Mouse (Mus musculus) heart, postnatal 14 days (tissue): ENCODE data around the gene Mpdu1. TPM values are rescaled to one million over a fixed set of nuclear protein-coding genes. Genes with fewer than 3 reads are reported as not detected.

Source experiments
- DNase-seq, 2 experiments: peaks; one replicate each; pipeline ENCODE4 v3.0.0; 2021 to 2022
- intact Hi-C: fragments of 180-260 bp; cut with DNase I; formaldehyde crosslinking; loops from one replicate; pipeline ENCODE4 v1.15.1; 2025
- total RNA-seq, 2 experiments: library from RNA; stranded (reverse); gene quantifications; 2 replicates each; pipeline ENCODE4 v1.2.3; 2021

The Mpdu1 gene
- total RNA-seq, 2 experiments from 2014 or later, result 20.9 to 21.6 TPM

DNA sequence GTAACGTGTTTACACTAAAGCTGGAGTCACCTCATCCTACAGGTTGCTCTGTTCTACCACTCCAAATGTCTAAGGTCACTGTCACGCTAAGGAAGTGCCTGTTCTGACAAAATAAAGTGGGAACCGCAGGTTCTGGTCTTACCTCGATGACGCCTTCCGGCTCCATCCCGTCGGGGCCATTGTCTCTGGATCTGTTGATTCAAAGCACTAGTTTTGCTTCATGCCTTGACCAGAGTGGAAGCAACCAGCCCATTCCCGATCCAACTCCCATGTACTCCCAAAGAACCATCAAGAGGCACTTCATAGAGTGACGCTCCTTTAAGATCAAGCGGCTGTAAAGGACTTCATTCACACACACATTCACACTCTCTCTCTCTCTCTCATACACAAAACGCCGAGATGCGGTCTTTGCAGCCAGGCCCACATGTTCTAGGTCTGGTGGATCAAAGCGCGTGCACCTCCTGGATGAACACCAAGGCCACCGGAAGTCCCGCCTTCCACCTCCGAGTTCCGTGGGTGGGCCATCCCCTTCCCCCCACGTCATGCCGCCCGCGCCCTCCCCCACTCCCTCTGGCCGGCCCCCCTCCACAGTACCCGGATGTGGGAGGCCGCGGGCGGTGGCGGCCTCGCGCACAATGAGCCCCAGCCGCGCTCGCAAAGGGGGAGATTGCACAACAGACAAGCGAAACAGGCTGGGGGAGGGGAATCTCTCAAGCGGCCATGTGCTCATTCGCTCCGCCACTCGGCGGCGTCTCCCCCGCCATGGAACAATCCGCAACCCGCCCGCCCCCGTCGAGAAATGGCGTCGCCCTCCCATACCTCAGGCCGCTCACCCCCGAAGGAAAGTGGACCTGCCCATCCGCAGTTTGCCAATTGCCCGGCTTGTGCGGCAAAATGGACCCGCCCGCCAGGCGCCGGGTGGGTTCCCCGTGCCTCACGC is 8.6 kb upstream of the Mpdu1 start:
- intact Hi-C loops, result loop anchor here (5.0 kb wide), 1 partner anchor 311 kb away; the partner anchor contains the start of genes Ctdnep1 and Elp5
- peak; percentile 96 to 97 for DNase-seq

DNA sequence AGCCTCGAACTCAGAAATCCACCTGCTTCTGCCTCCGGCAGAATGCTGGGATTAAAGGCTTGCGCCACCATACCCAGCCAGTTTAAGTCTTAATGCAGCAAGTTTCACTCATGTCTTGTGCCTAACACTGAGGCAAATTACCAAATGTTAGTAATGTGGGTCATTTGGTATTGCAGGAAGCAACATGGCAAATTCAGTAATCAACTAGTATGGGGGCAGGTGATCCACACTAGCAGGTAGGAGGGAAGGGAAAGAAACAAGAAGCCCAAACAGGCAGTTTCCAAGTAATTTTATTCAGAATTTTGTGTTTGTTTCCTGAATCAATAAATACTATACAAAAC is 4.2 kb upstream of the Mpdu1 start:
- intact Hi-C loops, result no loop called here

DNA sequence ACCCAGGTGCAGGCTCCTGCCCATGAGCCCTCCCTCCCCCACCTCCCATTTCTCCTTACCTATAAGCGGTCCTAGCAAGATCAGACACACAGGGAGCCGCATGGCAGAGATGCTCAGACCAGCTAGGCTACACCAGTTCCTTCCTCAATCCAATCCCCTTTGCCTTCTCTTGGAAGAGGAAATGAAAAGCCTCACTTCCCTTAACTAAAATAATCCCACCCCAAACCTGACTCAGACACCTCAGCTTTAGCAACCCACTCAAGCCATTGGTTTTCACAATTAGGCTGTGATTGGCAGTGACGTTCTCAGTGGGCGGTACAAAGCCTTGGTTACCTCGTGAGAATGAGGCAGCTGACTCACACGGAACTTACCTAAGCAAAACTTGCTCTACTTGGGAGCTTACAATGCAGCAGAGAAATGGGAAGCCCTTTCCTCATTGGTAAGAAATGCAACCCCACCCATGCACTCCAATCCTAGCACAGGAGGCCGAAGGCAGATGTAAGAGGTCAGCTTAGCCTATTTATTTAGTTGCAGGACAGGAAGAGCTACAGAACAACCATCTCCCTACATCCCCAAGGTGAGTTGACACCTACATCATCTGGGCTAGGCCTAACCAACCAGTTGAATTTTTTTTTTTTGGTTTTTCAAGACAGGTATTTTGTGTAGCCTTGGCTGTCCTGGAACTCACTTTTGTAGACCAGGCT is 3.7 kb upstream of the Mpdu1 start, which contains the start of gene Cd68:
Gene Cd68, minus strand, starts transcription at position 193 of the 704 bp plus-strand sequence.
- intact Hi-C loops, result no loop called here
- DNase-seq, result no peak

More for the DNA sequence above, 4.2 kb upstream of the Mpdu1 start:
- DNase-seq, result no peak

DNA sequence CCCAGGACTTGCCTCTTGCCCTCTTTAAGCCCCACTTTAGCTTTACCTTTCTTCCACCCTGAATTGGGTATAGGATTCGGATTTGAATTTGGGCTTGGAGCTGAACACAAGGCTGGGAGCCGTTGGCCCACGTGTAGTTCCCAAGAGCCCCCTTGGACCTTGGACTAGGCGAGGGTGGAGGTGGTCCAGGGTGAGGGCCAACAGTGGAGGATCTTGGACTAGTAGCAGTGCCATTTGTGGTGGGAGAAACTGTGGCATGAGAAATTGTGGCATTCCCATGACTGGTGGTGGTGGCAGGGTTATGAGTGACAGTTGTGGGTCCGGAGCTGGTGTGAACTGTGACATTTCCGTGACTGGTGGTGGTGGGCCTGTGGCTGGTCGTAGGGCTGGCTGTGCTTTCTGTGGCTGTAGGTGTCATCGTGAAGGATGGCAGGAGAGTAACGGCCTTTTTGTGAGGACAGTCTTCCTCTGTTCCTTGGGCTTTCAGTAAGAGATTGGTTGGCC is 3.1 kb upstream of the Mpdu1 start:
- intact Hi-C loops, result no loop called here
- no peak for DNase-seq

DNA sequence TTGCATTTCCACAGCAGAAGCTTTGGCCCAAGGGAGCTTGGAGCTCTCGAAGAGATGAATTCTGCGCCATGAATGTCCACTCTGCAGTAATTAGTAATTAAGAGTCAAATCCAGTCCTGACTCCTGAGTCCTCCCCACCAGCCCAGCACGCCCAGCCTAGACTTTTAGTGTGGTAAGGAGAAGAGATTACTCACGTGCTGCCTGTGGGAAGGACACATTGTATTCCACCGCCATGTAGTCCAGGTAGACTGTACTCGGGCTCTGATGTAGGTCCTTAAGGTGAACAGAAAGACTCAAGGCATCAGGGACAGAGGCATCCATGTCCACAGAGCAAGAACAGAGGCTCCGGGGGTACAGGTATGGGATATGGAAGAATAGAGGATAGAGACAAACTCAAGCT is 2.4 kb upstream of the Mpdu1 start:
- intact Hi-C loops, result no loop called here
- DNase-seq, result no peak

DNA sequence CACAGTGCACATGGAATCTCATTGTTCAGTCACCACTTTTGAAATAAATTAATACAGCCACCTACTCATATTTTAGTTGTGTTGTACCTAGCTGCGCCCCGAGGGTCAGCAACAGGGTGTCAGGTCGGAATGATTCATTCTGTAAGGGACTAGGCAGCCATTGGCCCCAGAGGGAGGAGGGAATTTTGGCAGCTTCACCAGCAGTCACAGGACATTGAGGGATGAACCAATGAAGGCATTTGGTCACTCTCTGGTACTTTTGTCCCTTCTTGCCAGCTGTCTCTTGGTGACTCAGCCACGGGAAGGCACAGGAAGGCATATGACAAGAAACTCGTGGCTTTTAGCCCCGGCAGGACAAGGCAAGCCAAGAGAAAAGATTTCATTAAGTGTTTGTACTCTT is 1.4 kb upstream of the Mpdu1 start:
- intact Hi-C loops, result no loop called here
- DNase-seq, result no peak

DNA sequence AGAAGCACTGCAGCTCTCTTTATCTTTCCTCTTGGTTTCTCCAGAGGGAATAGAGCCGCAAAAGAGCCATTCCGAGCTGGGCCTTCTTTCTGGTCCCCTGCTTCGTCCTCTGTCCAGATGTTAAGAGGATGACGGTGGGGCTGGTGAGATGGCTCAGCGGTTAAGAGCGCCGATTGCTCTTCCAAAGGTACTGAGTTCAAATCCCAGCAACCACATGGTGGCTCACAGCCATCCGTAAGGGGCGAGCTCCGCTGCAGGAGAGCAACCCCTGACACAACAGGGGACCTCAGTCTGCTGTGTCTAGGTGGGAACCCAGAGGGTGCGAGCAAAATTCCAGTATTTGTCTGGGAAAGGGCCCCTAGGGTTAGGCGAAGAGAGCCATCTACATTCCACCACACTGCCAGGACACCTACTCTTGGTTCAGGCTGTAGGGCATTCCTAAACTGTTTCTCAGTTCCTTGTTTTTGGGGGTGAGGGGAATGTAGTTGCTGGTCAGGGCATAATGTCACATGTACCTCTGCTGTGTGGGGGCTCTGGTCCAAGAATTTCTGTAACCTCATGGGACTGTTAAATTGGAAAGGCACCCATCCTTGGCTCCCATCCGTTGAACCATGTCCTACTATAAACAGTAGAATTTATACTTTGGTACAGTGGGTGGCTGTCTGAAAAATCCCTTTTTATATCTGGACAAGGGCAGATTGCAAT is 677 bp upstream of the Mpdu1 start:
- intact Hi-C loops, result no loop called here
- no peak for DNase-seq

DNA sequence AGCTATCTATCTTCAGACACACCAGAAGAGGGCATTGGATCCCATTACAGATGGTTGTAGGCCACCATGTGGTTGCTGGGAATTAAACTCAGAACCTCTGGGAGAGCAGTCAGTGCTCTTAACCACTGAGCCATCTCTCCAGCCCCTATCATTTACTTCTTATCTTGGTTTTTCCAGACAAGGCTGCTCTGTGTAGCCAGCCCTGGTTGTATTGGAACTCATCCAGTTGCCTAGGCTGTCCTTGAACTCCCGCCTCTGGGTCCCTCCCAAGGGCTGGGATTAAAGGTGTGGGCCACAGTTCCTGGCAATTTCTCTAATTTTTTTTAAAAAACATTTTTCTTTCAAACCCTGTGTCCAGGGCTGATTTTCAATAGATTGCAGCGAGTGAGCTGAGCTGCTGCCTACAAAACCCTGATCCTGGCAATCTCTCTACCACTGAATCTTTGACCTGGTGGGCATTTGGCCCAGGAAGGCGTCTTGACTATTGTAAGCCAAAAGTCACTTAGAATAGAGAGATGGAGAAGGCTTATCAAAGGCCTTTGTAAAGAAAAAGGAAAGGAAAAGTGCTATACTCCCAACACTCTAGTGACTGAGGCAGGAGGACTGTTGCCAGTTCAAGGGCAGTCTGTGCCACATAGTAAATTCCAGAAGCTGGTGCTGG is 1.1 kb downstream of the Mpdu1 start:
- DNase-seq, result no peak
- intact Hi-C loops, result no loop called here

DNA sequence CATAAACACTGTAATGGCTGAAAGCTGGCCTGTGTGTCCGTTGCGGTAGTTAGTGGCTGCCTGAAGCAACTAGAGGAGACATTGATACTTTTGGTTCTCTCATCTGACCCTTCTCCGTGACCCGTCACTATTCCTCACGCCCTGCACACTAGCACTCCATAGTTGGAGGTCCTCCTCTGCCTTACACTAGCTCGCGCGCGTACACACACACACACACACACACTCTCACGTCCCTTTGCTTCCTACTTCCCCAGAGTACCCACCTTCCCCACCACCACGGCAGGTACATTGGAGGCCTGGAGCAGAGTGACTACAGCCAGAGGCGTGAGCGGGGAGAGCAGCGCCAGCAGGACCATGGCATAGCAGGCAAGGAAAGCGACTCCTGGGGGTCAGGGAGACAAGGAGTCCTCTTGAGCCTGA is 5.0 kb downstream of the Mpdu1 start:
- DNase-seq, result no peak
- intact Hi-C loops, result no loop called here

DNA sequence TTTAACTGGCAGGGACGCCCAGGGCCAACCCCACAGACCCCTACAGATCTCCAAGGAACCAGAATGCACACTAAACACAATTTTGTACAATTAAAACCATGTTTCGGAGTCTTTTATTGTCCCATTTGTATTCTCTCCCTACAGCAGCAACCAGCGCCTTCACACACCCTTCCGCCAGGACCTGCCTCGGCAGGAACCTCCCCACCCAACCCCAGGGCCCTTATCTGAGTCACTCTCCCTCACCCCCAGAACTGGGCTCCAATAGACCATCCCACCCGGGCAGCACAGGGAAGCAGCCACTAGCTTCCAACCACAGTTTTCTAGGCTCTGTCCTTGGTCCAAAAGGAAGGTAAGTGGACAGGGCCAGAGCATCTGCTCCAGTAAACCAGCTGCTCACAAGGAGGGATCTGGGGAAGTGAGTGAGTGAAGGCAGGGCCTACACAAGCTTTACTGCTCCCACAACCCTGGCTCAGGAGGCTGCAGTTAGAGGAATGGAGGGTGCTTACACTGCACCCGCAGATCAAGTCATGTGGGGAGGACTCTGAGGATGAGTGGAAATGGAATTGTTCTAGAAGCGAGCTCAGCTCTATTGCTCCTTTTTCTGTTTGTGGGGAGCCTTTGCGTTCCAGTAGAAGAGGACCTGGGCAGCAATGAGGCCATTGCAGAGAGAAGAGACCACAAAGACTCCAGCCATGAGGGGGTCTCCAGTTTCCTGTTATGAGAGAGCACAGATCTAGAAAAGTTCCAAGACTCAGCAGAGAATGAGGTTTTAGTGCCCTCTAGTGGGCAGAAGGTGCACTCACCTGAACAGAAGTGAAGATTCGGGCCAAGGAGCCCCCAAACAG is 5.6 kb downstream of the Mpdu1 start:
- DNase-seq, result peak in 1 of 2 experiments; percentile 56
- intact Hi-C loops, result no loop called here

DNA sequence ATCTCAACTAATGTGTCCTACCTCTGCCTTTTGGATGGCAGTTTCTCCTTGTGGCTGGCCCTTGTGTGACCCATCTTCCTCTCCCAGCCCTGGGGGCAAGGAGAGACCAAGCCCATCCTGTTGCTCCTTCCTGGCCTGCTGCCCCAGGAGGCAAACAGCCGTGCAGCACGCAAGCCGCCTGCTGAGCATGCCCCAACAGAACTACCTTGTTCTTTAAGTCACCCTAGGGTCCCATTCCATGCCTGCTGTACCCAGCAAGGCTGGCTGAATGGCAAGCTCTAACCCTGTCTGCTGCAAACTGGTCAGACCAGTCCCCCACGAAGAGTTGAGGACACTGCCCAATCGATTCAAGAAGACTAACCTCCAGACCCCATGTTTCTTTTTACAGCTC is 6.4 kb downstream of the Mpdu1 start:
- intact Hi-C loops, result no loop called here
- no peak for DNase-seq

DNA sequence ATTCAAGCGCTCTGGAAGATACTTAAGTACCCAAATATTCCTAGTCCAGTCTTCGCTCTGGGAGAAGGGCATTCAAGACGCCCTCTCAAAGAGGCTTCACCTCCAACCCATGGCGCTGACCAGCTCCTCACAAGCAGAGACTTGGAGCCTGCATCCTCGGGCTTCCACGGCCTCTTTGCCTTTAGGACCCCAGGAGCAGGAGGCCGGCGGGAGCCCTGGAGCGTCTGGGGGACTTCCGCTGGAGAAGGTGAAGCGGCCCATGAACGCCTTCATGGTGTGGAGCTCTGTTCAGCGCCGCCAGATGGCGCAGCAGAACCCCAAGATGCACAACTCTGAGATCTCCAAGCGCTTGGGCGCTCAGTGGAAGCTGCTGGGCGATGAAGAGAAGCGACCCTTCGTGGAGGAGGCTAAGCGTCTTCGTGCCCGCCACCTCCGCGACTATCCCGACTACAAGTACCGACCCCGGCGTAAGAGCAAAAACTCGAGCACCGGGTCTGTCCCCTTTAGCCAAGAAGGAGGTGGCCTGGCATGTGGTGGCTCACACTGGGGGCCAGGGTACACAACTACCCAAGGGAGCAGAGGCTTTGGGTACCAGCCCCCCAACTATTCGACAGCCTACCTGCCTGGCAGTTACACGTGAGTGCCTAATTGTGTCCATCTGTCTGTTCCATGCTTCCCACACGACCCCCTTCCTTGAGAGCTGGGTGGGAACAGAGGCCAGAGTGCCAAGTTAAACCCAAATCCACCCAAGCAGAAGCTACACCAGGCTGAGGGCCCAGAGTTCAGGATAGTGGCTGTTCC is 7.0 kb downstream of the Mpdu1 start, which contains the start of gene Sox15:
Gene Sox15, plus strand, starts transcription at position 51 of the 801 bp plus-strand sequence.
- DNase-seq, result peak; percentile 70 to 80
- intact Hi-C loops, result loop anchor here (1.0 to 2.0 kb wide), 2 partner anchors 25 to 100 kb away; no protein-coding TSS in a partner anchor

DNA sequence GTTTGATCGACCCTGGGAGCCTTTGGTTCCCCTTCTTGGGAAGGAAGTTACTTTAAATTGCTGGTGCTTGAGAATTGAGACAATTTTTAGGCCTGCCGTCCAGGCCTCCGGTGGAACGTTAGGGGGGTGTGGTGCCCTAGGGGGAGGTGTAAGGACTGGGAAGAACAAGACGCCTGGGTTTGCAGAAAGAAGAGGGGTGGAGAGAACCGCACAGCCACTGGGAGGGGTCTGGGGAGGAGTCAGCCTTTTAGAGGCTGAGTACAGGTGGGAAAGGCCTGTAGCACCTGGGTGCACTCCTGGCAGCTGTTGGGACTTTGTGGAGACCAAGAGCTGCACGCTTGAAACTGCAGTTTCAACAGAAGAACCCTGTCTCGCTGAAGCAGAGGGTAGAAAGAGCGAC is 7.7 kb downstream of the Mpdu1 start:
- intact Hi-C loops, result loop anchor here (1.0 to 2.0 kb wide), 2 partner anchors 24 to 101 kb away; no protein-coding TSS in a partner anchor

DNA sequence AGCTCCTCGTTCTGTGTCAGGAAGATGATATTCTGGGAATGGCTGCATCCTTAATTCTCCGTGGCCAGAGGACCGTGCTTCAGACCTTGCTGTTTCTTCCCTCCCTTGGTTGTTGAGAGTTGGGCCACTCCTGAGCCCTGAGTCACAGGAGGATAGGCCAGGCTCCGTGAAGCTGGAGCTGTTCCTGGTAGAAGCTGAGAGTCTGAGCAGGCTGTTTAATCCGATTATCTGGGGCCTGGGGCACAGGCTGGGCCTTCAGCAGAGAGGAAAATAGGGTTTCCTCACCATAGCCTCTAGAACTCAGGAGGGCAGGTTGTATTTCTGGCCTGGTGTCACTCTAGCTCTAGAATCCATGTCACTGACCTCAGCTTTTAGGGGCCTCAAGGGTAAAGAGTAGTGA is 9.0 kb downstream of the Mpdu1 start:
- no peak for DNase-seq
- intact Hi-C loops, result loop anchor here (2.0 kb wide), 1 partner anchor 17 kb away; no protein-coding TSS in a partner anchor

More for the DNA sequence above, 7.7 kb downstream of the Mpdu1 start:
- no peak for DNase-seq

DNA sequence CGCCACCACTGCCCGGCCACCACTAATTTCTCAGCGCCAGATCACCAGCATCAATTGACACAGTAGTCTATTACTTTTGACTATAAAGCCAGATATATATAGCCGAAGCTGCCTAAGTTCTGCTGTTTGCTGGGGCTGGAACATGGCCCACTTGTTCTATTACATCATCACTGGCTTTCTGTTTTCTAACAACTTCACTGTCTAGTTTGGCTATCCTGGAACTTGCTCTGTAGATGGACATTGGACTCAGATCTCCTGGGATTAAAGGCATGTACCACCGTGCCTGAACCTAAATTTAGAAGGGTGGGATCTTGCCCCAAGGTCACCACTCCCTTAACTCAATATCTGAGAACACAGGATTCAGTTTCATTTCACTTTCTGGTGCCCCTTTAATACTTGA is 16.6 kb downstream of the Mpdu1 start:
- no peak for DNase-seq
- intact Hi-C loops, result no loop called here

DNA sequence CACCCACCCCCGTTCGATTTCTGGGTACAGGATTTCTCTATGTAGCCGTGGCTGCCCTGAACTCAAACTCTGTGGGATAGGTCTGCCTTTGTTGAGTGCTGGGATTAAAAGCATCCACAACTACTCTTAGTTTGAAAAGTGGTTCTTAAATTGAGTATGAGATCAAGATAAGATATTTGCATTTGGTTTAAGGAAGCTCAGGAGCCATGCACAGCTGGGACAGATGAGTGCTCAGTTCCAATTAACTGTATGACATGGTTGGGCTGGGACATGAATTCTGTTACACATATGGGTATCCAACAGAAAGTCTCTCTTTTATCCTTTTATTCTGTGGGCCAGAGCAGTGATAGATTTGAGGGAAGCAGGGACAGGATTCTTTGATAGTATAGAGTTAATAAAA is 27.0 kb downstream of the Mpdu1 start:
- intact Hi-C loops, result no loop called here
- DNase-seq, result no peak

DNA sequence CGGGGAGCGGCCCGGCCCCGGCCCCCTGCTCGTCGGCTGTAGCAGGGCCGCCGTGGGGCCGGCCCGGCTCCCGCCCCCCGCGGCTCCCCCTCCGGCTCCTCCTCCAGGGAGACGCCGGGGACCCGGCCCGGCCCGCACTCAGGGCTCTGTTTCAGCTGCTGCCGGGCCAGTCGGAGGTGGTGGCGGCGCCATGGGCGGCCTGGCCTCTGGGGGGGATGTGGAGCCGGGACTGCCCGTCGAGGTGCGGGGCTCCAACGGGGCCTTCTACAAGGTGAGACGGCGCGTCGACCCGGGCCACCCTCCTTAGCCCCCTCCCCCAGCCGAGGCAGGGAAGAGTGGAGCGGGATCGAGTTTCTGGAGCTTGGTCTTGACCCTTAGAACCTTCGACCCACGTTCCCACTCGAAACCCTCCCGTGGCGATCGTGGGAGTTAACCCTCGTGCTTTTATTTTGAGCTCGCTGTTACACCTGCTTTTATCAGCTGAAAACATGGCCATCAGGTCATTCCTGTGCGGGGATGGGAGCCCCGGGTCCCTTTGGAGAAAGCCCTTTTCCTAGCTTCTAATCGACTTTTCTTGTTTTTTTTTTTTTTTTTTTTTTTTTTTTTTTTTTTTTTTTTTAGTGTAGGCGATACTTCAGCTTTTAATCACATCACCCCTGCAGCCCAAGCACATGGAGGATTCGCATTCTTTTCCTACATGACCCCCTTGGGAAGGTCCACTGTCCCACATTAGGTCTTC is 29.1 kb downstream of the Mpdu1 start:
- intact Hi-C loops, result no loop called here
- DNase-seq, result peak in 1 of 2 experiments; percentile 76
